Mouse (Mus musculus) heart, embryonic 12.5 days (tissue): ENCODE data around the gene Eln. TPM values are rescaled to one million over a fixed set of nuclear protein-coding genes. Genes with fewer than 3 reads are reported as not detected.

Source experiments
- ATAC-seq: fragments of 200-750 bp; cut with Nextera tagmentation; 2 replicates; pipeline ENCODE4 v1.8.0; 2017; ENCODE audit warnings: moderate TSS enrichment, moderate library complexity; ENCODE audit not compliant: insufficient number of reproducible peaks, low FRiP score
- H3K27ac ChIP-seq: fragments of 300-500 bp; sonication (generic); 2 replicates; pipeline ENCODE4 v1.5.1; 2016; ENCODE audit warnings: mild to moderate bottlenecking, moderate library complexity; ENCODE audit not compliant: poor library complexity, severe bottlenecking
- H3K27me3 ChIP-seq: fragments of 300-500 bp; sonication (generic); replicated peaks from 2 replicates; pipeline ENCODE4 v1.6.1; 2016; ENCODE audit warnings: mild to moderate bottlenecking, moderate library complexity
- H3K36me3 ChIP-seq: fragments of 300-500 bp; sonication (generic); 2 replicates; pipeline ENCODE4 v1.6.1; 2016; ENCODE audit warnings: mild to moderate bottlenecking, moderate library complexity
- H3K4me1 ChIP-seq: fragments of 300-500 bp; sonication (generic); replicated peaks from 2 replicates; pipeline ENCODE4 v1.6.1; 2016; ENCODE audit warnings: mild to moderate bottlenecking
- H3K4me2 ChIP-seq: fragments of 300-500 bp; sonication (generic); 2 replicates; pipeline ENCODE4 v1.6.1; 2016; ENCODE audit warnings: mild to moderate bottlenecking, moderate library complexity
- H3K4me3 ChIP-seq: fragments of 300-500 bp; sonication (generic); 2 replicates; pipeline ENCODE4 v1.5.1; 2016; ENCODE audit warnings: mild to moderate bottlenecking
- H3K9ac ChIP-seq: fragments of 300-500 bp; sonication (generic); 2 replicates; pipeline ENCODE4 v1.6.1; 2016; ENCODE audit warnings: mild to moderate bottlenecking, moderate library complexity
- H3K9me3 ChIP-seq: fragments of 300-500 bp; sonication (generic); replicated peaks from 2 replicates; pipeline ENCODE4 v1.6.1; 2016; ENCODE audit warnings: mild to moderate bottlenecking, moderate library complexity
- WGBS: fragments of 180-500 bp; shearing (Covaris S2); methylation state at CpG from one replicate; pipeline ENCODE4 v1.1.7; 2016; 5-methylcytosine and 5-hydroxymethylcytosine counted together
- polyA plus RNA-seq: library from polyadenylated mRNA; unstranded; fragments of >200 nt; fragmentation: Nextera tagmentation; extraction: Ambion mirVana; gene quantifications from 2 replicates; pipeline ENCODE4 v1.2.1, GENCODE M21; 2016

Eln gene
- polyA plus RNA-seq, 1 experiment from 2014 or later, result 147 TPM

DNA sequence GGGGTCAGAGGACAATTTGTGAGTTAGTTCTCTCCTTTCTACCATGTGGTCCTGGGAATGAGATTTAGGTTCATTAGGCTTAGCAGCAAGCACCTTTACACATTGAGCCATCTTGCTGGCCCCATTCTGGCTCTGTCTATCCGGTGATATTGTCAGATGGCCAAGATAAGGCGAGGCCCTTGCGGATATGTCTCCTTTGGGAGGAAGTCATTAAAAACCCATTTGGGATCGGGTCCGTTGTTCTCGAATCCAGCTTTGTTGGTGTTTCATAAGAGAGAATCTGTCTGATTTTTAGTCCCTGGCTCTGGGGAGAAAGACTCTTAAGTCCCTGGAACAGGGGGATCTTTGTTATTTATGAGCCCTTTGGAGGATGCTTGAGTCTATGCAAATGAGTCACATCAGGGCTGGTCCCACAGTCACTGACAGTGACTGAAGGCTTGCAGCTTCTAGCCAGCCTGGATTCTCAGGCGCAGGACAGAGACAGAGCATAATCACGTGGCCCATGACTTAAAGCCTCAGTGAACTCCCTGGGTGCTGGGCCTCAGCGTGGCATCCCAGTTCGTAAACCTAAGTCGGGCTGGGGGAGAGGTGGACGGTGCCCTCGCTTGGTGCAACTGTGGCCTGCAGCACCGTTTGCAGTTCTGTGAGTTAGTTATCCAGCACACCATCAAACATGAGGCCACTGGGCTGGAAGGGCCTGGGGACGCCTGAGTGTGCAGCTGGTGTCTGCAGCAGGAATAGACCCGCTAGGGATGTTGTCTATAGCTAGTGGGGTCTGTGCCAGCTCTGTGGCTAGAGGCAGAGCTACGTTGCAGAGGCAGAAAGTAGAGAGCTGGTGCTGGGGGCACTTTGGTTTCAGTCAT is 75.6 kb downstream of the Eln start:
- Histone ChIP-seq H3K4me3 (no peak overlapping the region), H3K36me3 (peaks cover 53% of the 10 kb centered on the region), H3K27me3 (no peaks in the 10 kb centered on the region), H3K4me2 (no peak overlapping the region), H3K9ac (no peak overlapping the region), H3K27ac (no peak overlapping the region), H3K9me3 (no peaks in the 10 kb centered on the region), H3K4me1 (peaks cover 21% of the 10 kb centered on the region)
- no peak for ATAC-seq
- 78% methylated on average over 17 of the region's 17 CpGs for WGBS

DNA sequence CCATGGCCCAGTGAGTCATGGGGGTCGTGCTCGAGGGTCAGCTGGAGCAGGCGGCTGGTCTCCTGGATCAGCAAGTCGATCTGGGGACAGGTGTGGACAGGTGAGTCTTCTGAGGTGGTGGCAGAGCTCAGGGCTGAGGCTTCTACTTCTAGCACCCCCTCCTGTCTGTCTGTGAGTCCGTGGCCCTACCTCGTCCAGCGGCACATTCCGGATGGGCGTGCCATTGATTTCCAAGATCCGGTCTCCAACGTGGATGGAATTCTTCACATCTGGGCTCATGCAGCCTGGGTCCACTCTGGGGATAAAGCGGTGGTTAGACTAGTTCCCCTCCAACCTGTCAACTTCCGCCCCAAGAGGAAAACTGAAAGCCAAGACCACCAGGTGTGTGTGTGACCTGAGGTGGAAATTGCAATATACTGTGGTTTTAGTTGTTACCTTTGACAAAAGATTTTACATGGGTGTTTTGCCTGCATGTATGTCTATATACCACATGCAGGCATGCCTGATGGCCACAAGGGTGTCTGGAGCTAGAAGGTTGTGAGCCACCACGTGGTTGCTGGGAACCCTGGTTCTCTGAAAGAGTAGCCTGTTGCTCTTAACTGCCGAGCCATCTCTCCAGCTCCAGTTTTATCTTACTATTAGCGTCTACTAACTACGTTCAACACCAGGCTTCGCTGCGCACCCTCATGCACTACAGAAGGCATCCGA is 78.0 kb downstream of the Eln start:
- H3K4me2 ChIP-seq, result no peak overlapping the region
- no peak overlapping the region for H3K27ac ChIP-seq
- no peak overlapping the region for H3K4me3 ChIP-seq
- 70% methylated on average over 20 of the region's 20 CpGs for WGBS
- H3K36me3 ChIP-seq, result peaks cover 72% of the 10 kb centered on the region
- H3K9ac ChIP-seq, result no peak overlapping the region
- no peaks in the 10 kb centered on the region for H3K27me3 ChIP-seq
- no peaks in the 10 kb centered on the region for H3K4me1 ChIP-seq
- no peak for ATAC-seq
- H3K9me3 ChIP-seq, result no peaks in the 10 kb centered on the region

DNA sequence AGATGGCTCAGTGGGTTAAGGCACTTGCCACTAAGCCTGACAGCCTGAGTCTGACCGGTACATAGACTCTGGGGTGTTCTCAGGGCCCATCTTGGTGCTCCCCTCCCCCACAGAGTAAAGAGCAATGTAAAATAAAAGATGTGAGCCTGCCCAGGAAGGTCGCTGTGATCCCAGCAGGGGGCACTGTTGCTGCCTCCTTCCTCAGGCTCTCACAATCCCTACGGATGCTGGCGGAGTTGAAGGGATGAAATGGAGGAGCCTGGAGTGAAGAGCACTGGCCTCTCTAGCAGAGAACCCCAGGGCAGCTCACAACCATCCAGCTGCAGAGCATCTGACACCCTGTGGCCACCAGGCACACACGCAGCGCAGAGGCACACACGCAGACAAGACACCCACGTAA is 78.6 kb downstream of the Eln start:
- no peak overlapping the region for H3K9ac ChIP-seq
- no peak overlapping the region for H3K4me2 ChIP-seq
- ATAC-seq, result no peak; the same call in 1 of the 2 replicates
- peaks cover 77% of the 10 kb centered on the region for H3K36me3 ChIP-seq
- H3K27ac ChIP-seq, result no peak overlapping the region
- no peaks in the 10 kb centered on the region for H3K9me3 ChIP-seq
- no peak overlapping the region for H3K4me3 ChIP-seq
- no peaks in the 10 kb centered on the region for H3K27me3 ChIP-seq
- 44% methylated on average over 8 of the region's 8 CpGs for WGBS
- H3K4me1 ChIP-seq, result no peaks in the 10 kb centered on the region

DNA sequence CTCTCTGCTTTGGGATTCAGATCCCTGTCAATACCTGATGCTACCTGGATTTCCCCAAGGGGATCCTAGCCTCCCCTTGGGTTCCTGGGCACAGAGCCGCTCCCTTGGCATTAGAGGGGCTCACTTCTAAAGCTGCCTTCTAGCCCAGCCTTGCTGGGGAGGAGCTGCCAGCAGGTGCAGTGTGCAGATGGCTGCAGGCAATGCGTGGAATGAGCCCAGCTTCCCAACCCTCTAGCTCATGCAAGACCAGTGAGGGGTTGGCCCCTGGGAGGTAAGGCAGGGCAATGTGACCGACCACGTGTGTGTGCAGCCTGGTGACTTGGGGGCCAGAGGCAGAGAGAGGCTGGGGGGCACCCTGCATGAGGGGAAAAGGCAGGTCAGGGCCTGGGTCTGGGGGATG is 90.4 kb downstream of the Eln start:
- H3K27ac ChIP-seq, result no peak overlapping the region
- WGBS, result 76% methylated on average over 4 of the region's 4 CpGs
- no peaks in the 10 kb centered on the region; the same call in 1 of the 2 replicates for H3K4me1 ChIP-seq
- 0 out of 2 replicates have a peak, but pooled peaks cover 5% of the 10 kb centered on the region for H3K27me3 ChIP-seq
- ATAC-seq, result no peak
- H3K4me3 ChIP-seq, result no peak overlapping the region
- peaks cover 38% of the 10 kb centered on the region for H3K36me3 ChIP-seq
- H3K9ac ChIP-seq, result no peak overlapping the region
- no peaks in the 10 kb centered on the region for H3K9me3 ChIP-seq
- H3K4me2 ChIP-seq, result no peak overlapping the region

Other genes with a start within 250 kb of the Eln start
- gene Clip2, start 194.9 kb downstream of the Eln start, polyA plus RNA-seq, result 2.5 and 2.7 TPM in 2 replicates
- gene Syna, start 187.2 kb downstream of the Eln start, polyA plus RNA-seq, result not detected in 2 replicates
- gene Rfc2, start 166.0 kb downstream of the Eln start, polyA plus RNA-seq, result 199 TPM in 2 replicates
- 2.4 and 2.8 TPM in 2 replicates for gene Lat2, start 132.3 kb downstream of the Eln start, polyA plus RNA-seq
- gene Eif4h, start 107.8 kb downstream of the Eln start, polyA plus RNA-seq, result 341 and 342 TPM in 2 replicates
- 3.4 and 4.4 TPM in 2 replicates for gene Limk1, start 58.7 kb downstream of the Eln start, polyA plus RNA-seq
- not detected in 2 replicates for gene Tmem270, start 159.4 kb upstream of the Eln start, polyA plus RNA-seq
- 5.4 and 10.0 TPM in 2 replicates for gene Cldn13, start 168.2 kb upstream of the Eln start, polyA plus RNA-seq
- 8.6 and 11.1 TPM in 2 replicates for gene Mettl27, start 185.0 kb upstream of the Eln start, polyA plus RNA-seq
- gene Cldn4, start 199.6 kb upstream of the Eln start, polyA plus RNA-seq, result 1.0 and 1.1 TPM in 2 replicates
- 2.5 and 3.2 TPM in 2 replicates for gene Cldn3, start 238.9 kb upstream of the Eln start, polyA plus RNA-seq